Mouse (Mus musculus) midbrain, embryonic 10.5 days (tissue): ENCODE results near the gene Tmem254b. TPM values are rescaled to one million over a fixed set of nuclear protein-coding genes. Genes with fewer than 3 reads are reported as not detected.
"Not testable (repeated sequence)": the region's sequence is repeated elsewhere in the genome, so short reads cannot be mapped to it uniquely, and the experiment has no call there.

ENCODE experiments used
- DNase-seq: peaks from one replicate; pipeline ENCODE4 v3.0.0-alpha.2; 2017; ENCODE audit warnings: low spot score
- H3K27ac ChIP-seq: fragments of 300-500 bp; sonication (generic); replicated peaks from 2 replicates; pipeline ENCODE4 v1.5.1; 2016; ENCODE audit warnings: mild to moderate bottlenecking
- H3K27me3 ChIP-seq: fragments of 300-500 bp; sonication (generic); 2 replicates; pipeline ENCODE4 v1.6.1; 2016; ENCODE audit warnings: low read depth, mild to moderate bottlenecking; ENCODE audit not compliant: poor library complexity, severe bottlenecking
- H3K36me3 ChIP-seq: fragments of 300-500 bp; sonication (generic); 2 replicates; pipeline ENCODE4 v1.6.1; 2016; ENCODE audit warnings: mild to moderate bottlenecking, moderate library complexity
- H3K4me1 ChIP-seq: fragments of 300-500 bp; sonication (generic); 2 replicates; pipeline ENCODE4 v1.6.1; 2016
- H3K4me3 ChIP-seq: fragments of 300-500 bp; sonication (generic); 2 replicates; pipeline ENCODE4 v1.5.1; 2016; ENCODE audit warnings: mild to moderate bottlenecking, moderate library complexity
- H3K9me3 ChIP-seq: fragments of 300-500 bp; sonication (generic); replicated peaks from 2 replicates; pipeline ENCODE4 v1.6.1; 2016; ENCODE audit warnings: mild to moderate bottlenecking
- WGBS: fragments of 180-500 bp; shearing (Covaris S2); methylation state at CpG from one replicate; pipeline ENCODE4 v1.1.7; 2016; 5-methylcytosine and 5-hydroxymethylcytosine counted together
- polyA plus RNA-seq: library from polyadenylated mRNA; unstranded; fragments of >200 nt; fragmentation: Nextera tagmentation; extraction: Ambion mirVana; gene quantifications from 2 replicates; pipeline ENCODE4 v1.2.1, GENCODE M21; 2016

The Tmem254b gene
- polyA plus RNA-seq, 1 experiment from 2014 or later = 15.9 TPM

DNA sequence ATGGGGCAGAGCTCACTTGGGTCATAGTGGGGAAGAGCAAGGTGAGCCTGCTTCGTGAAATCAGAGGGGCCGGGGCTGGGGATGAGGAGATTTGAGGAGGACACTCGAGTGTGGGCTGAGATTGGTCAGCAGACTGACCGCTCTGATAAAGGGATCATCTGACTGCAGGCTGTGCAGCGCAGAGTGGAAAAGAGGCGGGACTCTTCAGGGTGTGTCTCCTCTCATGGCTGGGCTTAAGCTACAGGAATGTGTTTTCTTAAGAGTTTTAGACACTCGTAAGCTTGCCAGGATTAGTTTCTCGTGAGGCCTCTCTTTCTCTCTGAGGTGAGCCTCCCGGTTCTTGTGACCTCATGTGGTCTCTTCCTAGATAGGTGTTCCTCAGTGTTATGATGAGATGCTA is 45.7 kb downstream of the Tmem254b start:
- not testable (repeated sequence) for H3K4me1 ChIP-seq, H3K9me3 ChIP-seq, DNase-seq, H3K27ac ChIP-seq, H3K27me3 ChIP-seq, H3K4me3 ChIP-seq, H3K36me3 ChIP-seq
- WGBS = no CpG with 5 or more reads among the region's 9 CpGs

DNA sequence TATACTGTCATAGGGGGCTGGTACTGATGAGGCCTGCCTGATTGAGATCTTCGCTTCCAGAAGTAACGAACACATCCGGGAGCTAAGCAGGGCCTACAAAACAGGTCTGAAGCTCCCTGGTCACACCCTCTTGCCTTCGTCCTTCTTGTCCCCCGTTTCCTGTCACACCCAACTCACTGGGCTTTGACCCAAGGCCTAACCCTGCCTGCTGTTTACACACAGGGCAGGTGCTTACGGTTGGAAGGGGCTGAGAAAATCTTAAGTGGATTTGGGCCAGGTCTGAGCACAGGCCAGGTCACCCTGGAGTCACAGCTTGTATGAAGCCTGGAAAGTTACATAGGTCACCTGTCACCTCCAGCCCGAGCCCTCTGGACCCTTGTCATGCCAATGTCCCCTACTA is 50.8 kb downstream of the Tmem254b start:
- H3K4me1 ChIP-seq, H3K9me3 ChIP-seq, H3K4me3 ChIP-seq, H3K36me3 ChIP-seq, DNase-seq, H3K27me3 ChIP-seq, H3K27ac ChIP-seq: not testable (repeated sequence)
- WGBS = no CpG with 5 or more reads among the region's 7 CpGs

Other genes with a start within 250 kb of the Tmem254b start
- 4.9 and 6.7 TPM in 2 replicates for gene Duxbl1, start 228.5 kb downstream of the Tmem254b start, polyA plus RNA-seq
- gene Gm9780, start 164.3 kb downstream of the Tmem254b start, polyA plus RNA-seq = 0.36 and 3.3 TPM in 2 replicates
- 19.9 TPM in 2 replicates for gene Tmem254c, start 139.7 kb downstream of the Tmem254b start, polyA plus RNA-seq
- gene Cphx2, start 125.5 kb downstream of the Tmem254b start, polyA plus RNA-seq = not detected in 2 replicates
- gene Cphx3, start 124.7 kb downstream of the Tmem254b start, polyA plus RNA-seq = not detected in 2 replicates
- gene Duxbl2, start 88.7 kb downstream of the Tmem254b start, polyA plus RNA-seq = not detected in 2 replicates
- gene Plac9b, start 24.6 kb downstream of the Tmem254b start, polyA plus RNA-seq = 0.80 and 1.5 TPM in 2 replicates
- 6.6 and 9.5 TPM in 2 replicates for gene Duxbl3, start 50.9 kb upstream of the Tmem254b start, polyA plus RNA-seq